Mouse (Mus musculus) kidney, postnatal 14 days (tissue): ENCODE data around the gene Bcan.

Experiments
- DNase-seq: peaks from one replicate; pipeline ENCODE4 v3.0.0; 2022; ENCODE audit warnings: mixed read lengths

Gene Bcan

DNA sequence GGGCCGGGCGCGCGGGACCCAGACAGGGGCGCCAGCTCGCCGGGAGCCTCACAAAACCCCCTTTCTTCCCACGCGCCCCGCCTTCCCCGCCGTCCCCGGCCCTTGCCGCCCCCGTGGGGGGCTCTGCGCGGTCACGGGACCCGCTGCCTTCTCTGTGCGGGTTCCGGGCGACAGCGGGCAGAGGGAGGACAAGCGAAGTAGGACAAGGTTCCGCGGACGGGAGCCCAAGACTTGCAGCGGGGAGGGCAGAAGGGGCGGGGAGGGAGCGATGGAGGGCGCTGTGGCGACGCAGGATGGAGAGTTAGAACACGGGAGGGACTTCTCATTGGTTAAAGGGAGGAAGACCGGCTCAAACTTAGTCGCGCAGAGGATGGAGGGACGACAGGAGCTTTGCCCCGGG is at the start of gene Bcan:
Bcan (minus strand) TSS at position 50 of the 400 bp plus-strand sequence.
- DNase-seq, result no peak

DNA sequence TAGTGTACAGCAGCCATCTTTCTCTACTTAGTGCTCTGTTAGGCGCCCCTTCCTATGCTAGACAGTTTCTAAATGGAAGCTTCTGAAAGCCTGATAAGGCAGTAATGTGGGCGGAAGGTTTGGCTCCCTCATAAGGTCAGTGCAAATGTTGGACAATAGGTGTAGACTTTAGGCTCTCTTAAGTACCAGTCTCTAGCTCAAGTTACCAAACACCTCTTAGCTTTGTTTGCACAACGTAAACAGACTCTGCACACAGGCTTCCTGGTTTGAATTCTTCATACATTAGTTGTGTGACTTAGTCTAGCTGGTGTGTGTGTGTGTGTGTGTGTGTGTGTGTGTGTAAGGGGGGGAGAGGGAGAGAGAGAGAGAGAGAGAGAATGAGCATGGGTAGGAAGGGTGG is 49.5 kb upstream of the Bcan start:
- no peak for DNase-seq

- DNase-seq, result peak; percentile 94
These were observed 42.8 kb upstream of the Bcan start, which contains the start of gene Gpatch4 for GRCm38 (mm10) chr3:88042661-88043421. Gpatch4 (plus strand) TSS chr3:88043108.

- DNase-seq, result no peak
These were observed 35.7 kb upstream of the Bcan start for GRCm38 (mm10) chr3:88035561-88036293.

DNA sequence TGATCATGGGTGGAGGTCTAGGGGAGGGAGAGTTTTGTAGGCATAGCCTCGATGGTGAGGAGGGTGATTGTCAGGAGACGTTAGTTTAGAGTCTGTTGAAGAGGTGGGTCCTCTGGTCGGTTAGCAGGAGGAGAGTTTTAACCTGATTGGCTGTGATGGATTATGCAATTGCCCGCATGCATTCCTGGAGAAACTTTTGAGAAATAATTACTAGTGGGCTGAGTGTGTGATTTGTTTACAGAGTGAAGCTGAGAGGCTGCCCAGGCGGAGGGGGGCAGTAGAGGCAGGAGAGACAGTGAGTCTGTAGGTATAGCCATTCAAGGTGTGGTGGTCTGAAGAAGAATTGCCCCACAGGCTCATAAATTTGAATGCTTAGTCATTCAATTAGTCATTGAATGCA is 33.5 kb upstream of the Bcan start:
- DNase-seq, result no peak

- DNase-seq, result peak; percentile 72
These were observed 30.8 kb upstream of the Bcan start for GRCm38 (mm10) chr3:88030608-88031395.

DNA sequence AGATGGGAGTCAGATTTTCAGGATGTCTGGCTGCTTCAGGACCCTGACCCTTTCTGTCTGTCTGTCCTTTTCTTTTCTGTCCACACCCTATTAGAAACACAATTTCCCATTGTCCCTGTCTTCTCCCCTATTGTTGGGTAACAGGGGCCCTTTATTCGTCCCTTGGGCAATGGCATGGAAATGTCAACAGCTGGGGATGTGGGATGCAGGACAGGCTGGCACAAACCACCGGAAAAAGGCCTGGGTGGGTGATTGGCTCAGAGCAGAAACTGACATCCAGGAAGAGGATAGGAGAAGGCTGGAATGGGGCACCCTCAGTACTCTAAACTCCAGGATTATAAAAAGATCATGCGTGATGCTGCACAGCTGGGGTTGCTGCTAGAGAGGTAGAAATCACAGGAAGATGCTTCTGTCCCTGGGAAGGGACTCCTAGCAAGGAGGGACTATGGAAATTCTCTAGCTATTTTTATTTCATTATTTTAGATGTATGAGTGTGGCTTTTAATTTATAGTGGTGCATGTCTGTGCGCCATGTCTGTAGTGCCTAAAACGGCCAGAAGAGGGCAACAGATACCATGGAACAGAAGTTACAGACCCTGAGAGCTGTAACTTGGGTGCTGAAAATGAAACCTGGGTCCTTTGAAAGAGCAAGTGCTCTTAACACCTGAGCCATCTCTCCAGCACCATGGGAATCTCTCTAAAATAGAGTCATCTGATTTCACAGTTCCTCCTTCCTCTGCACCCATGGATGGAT is 27.6 kb upstream of the Bcan start, which contains the start of gene Hapln2:
Hapln2 (minus strand) TSS at position 150 of the 753 bp plus-strand sequence.
- no peak for DNase-seq

DNA sequence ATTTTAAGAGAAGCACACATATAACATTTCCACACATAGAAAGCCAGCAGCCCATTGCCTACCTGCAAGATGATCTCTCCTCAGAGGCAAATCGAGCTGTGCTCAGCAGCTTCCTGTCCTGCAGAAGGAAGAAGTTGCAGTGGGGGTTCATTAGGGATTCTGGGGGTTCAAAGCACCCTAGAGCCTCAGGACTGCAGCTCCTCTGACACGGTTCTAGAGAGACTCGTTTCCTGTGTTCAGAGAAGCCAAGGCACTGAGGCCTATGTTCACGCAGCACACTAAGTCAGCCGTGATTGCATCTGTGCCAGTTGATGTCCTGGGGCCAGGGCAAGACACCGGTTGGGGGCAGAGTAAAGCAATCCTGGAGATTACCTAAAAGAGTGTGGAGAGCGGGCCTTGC is 26.8 kb upstream of the Bcan start:
- DNase-seq, result no peak

DNA sequence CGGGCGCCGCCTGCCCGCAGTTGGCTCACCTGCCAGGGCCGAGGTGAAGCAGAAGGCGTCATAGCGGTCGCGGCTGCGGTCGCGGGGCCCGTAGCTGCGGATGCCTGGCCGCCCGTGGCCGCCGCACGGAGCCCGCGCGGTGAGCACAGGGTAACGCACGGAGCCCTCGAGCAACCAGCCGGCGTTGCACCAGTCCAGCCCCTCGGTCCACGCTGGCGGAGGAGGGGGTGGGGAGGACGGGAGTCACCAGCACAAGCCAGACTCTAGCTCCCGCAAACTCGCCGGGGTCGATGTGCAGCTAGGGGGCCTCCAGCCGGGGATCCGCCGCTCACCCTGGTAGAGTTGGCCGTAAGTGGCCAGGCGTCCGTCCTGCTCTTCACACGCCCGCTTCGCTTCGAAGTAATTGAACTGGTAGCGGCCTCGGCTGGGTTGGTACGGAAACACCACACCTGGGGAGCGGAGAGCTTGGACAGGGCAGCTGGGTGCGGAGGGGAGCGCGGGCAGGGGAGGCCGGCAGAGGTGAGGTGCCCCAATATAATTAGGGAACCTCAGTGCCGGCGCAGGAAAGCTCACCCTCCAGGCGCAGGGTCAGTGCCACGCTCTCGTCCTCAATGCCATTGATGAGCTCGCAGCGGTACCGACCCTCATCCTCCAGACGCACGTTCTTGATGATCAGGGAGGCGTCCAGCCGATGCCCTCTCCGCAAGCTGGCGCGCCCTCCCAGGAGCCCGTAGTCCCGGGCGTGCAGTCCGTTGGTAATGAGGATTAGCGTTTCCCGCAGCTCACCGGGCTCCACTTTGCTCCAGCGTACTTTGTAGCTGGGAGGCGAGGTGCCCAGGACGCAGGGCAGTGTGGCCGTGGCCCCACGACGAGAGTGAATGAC is 23.4 kb upstream of the Bcan start:
- DNase-seq, result no peak

DNA sequence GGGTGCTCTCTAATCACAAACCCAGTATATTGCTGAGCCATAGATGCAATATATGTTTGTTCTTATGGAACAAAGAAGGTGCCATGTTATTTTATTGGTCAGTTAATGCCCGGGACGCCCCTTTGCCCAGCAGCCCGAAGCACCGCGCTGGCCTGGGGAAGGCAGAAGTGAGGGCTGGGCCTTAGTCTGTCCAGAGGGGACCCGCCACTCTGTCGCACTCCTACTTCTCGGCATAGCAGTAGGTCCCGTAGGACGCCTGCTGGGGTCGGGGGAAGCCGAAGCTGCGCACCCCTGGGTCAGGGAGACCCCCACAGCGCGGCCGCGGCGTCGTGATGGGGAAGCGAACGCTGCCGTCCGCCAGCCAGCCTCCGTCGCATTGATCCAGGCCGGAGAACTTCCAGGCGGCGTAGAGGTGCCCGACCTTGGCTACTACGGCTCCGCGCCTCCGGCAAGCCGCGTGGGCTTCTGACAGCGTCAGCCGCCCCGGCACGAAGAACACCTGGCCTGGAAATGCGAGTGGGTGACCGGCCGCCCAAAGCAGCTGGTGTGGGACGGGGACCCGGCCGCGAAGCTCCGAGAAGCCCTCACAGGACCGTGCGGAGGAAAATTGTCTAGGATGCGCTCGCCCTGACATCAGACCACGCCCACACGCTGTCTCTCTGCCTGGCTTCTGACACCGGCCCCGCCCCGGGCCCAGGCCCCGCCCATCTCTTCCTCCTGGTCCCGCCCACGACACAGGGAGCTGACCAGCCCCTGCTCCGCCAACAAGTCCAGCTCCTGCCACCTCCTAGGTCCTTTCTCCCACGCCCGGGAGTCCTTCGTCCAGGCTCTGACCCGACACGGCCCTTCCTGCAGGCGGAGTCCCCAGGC is 22.5 kb upstream of the Bcan start:
- peak; percentile 96 for DNase-seq

DNA sequence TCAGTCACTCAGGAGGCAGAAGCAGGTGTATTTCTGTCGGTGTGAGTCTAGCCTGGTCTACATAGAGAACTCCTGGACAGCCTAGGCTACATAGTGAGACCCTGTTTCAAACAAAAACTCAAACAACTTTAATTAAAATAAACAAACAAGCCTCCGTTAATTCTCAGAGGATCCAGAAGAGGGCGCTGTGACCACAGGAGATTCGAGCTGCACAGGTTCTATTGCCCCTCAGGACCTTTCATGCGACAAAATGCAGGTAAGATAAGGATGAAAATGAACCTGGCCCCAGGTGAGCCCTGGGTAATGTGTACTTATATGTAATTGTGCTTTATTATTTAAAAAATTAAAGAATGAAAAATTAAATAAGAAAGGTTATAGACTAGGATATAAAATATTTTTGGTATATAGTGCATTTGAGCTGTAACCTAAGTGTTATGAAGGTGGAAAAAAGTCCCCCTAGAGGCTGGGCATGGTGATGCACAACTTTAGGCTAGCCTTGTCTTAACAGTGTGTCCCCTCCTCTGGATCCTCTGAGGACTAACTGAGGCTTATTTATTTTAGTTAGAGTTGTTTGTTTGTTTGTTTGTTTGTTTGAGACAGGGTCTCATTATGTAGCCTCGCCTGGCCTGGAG is 10.7 kb upstream of the Bcan start:
- peak; percentile 31 for DNase-seq

- DNase-seq, result no peak
These were observed 6.1 kb upstream of the Bcan start for GRCm38 (mm10) chr3:88005822-88006786.

- DNase-seq, result no peak
These were observed 2.4 kb upstream of the Bcan start for GRCm38 (mm10) chr3:88002291-88002976.

DNA sequence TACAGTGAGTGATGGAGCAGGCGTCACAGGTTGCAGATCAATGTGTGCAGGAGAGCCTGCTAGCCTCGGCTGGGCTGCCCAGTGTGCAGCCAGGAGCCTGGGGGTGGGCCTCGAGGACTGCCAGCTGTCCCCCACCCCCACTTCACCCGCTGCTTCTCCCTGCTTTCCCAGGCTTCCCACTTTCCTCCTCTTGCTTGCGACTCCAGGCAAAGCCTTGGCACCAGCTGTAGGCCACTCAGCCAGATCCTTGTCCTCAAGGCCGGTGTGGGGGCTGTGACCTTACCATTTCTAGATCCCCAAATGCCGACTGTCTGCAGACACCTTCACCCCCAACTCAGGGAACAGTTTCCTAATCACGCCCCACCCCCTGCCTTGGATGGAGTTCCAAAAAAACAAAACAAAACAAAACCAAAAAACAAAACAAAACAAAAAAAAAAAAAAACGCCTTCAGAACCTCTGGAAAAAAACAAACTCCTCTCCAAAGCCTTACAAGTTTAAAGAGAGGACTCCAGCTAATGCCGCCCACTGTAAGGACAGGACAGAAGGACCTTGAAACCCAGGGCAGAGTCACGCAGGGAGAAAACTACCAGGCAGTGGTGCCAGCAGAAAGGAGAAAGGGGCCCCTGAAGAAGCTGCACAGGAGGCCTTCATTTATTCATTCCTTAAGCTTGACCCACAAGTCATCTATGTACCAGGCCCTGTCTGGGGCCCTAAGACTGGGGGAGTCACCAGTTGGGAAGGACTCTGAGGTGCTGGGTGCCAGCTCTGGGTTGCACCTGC is 976 bp upstream of the Bcan start:
- no peak for DNase-seq

GRCm38 (mm10) chr3:87999243-87999895 is 661 bp downstream of the Bcan start:
- no peak for DNase-seq

DNA sequence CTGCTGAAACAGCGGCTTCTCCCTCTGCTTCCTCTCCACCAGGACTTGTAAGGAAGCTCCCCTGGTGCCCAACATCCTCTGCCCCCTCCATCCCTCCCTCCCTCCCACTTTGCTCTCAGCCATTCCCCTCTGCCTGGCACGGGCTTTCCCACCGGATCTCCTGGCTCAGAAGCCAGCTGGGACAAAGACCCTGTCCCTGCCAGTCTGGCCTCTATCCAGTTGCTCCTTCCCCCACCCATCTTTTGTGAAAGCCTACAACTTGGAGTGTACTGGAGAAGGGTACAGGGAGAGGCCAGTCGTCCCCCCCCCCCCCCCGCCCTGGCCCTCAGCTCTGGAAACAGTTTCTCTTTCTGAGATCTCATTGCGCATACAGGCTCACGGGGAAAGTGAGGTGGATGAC is 1.3 kb downstream of the Bcan start:
- DNase-seq, result no peak
